Mouse (Mus musculus): ENCODE data around the gene Itpr1.

DNA sequence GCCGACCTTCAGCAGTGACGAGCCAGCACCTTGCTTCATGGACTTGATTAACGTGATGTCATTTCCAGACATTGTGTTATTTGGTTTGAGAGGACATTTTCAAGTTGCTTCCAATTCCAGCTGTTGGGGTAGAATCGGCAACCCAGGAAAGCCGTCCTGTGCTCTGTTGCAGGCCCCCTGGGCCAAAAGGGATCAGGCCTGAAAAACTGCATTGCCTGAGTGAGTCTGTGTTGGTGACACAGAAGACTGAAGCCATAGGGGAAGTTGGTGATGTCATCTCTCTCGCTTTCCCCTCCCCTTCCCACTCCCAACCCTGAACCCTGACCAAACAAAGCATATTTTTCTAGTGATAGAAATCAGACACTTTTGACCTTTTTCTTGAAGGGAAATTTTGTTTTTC is 114.7 kb downstream of the Itpr1 start:
- no peak for TF ChIP-seq CTCF (IDR thresholded peaks at IDR 0.05; ENCODE audit: low read depth, low read length)
- TF ChIP-seq EP300 (IDR thresholded peaks at IDR 0.05; ENCODE audit: insufficient read depth, low read depth, low read length), result no peak
- TF ChIP-seq POLR2A (IDR thresholded peaks at IDR 0.05; ENCODE audit: insufficient read depth, low read length), result no peak

Measured in ES-Bruce4 (cell line).